Comparison of ENCODE assay signal across 26 mouse cellular contexts in genomic region chr14:78798478-78798877, GRCm38 (mm10).
"Had no signal": no experiment of that assay in that cellular context is flagged by ENCODE, and none has a peak within 500 bp of the region (broad histone marks: within the 10 kb centered on the region; RNA-seq: fewer than 3 reads in every experiment).

No protein-coding gene starts in this region.

- H3K27me3 ChIP-seq: heart, embryonic 12.5 days; hindbrain, embryonic 12.5 days; intestine, embryonic 15.5 days; limb, embryonic 12.5 days; liver, embryonic 13.5 days; liver, embryonic 15.5 days had no signal

- H3K4me2 ChIP-seq: heart, embryonic 12.5 days; hindbrain, embryonic 12.5 days; hindbrain, embryonic 14.5 days; intestine, embryonic 15.5 days; limb, embryonic 12.5 days; liver, embryonic 11.5 days; liver, embryonic 13.5 days; liver, embryonic 15.5 days had no signal

- H3K4me1 ChIP-seq: hindbrain, embryonic 10.5 days; hindbrain, embryonic 12.5 days; intestine, embryonic 15.5 days; liver, embryonic 13.5 days; liver, embryonic 15.5 days had no signal

- H3K9ac ChIP-seq: heart, embryonic 12.5 days; hindbrain, embryonic 12.5 days; hindbrain, embryonic 14.5 days; intestine, embryonic 15.5 days; limb, embryonic 12.5 days; liver, embryonic 13.5 days; liver, embryonic 15.5 days had no signal

- ATAC-seq: hindbrain, embryonic 16.5 days; inflammation-experienced regulatory T-cells, adult 6 months; intestine, embryonic 15.5 days; intestine, postnatal 0 days had no signal

- H3K36me3 ChIP-seq: heart, embryonic 10.5 days; heart, embryonic 12.5 days; hindbrain, embryonic 10.5 days; hindbrain, embryonic 12.5 days; intestine, embryonic 15.5 days; limb, embryonic 10.5 days; limb, embryonic 12.5 days; liver, embryonic 13.5 days; liver, embryonic 15.5 days had no signal

- H3K27ac ChIP-seq: gastrocnemius, adult 2 months; heart, embryonic 10.5 days; hindbrain, embryonic 10.5 days; hindbrain, embryonic 12.5 days; hindbrain, embryonic 14.5 days; intestine, embryonic 15.5 days; layer of hippocampus, adult 2 months; left cerebral cortex, adult 2 months; limb, embryonic 10.5 days; limb, embryonic 12.5 days; liver, embryonic 13.5 days; liver, embryonic 15.5 days had no signal

- H3K4me3 ChIP-seq: gastrocnemius, adult 2 months; heart, embryonic 10.5 days; heart, embryonic 12.5 days; hindbrain, embryonic 10.5 days; hindbrain, embryonic 12.5 days; intestine, embryonic 15.5 days; layer of hippocampus, adult 2 months; left cerebral cortex, adult 2 months; limb, embryonic 10.5 days; limb, embryonic 12.5 days; liver, embryonic 13.5 days; liver, embryonic 15.5 days had no signal

- DNase-seq: gastrocnemius, adult 2 months; gastrocnemius, postnatal 10 days; gastrocnemius, postnatal 25 days; heart, adult 18-20 months; heart, postnatal 10 days; heart, postnatal 4 days; kidney, adult 9 months; kidney, postnatal 14 days; kidney, postnatal 36 days; liver; liver, embryonic 13.5 days had no signal

- H3K9me3 ChIP-seq: heart, embryonic 10.5 days; heart, embryonic 12.5 days; hindbrain, embryonic 10.5 days; hindbrain, embryonic 12.5 days; intestine, embryonic 15.5 days; limb, embryonic 10.5 days; limb, embryonic 12.5 days; liver, embryonic 13.5 days; liver, embryonic 15.5 days had no signal
